Mouse (Mus musculus): ENCODE measurements around the gene 0610009B22Rik. TPM values are rescaled to one million over a fixed set of nuclear protein-coding genes. Genes with fewer than 3 reads are reported as not detected.

0610009B22Rik gene
- total and polyA plus RNA-seq, 3 experiments, result 34.6 to 68.5 (median 41.8) TPM

DNA sequence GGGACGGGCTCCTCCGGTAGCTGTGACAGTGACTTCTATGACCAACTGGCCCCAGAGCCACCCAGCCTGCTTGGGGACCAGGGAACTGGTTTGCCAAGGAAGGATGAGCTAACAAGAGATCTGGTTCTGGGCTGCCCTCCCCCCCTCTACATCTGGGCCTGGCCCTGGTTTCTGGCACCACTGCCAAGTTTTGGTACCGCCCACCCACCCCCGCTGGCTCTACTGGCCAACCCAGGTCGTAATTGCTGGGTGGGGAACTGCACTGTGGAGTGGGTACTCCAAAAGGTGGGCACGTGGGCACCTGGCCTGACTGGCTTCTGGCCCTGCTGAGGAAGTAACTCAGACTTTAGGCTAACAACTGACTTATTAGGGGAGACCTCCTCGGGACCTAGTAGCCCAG lies 47.9 kb downstream of the 0610009B22Rik start:
- DNase-seq (ENCODE audit: extremely low read depth), result no peak
- TF ChIP-seq CTCF (conservative IDR thresholded peaks at IDR 0.05 in 1 of 2, IDR thresholded peaks at IDR 0.05 in 1 of 2; ENCODE audit: low read depth in 2 of 2, low read length in 2 of 2), result no peak
- no peak for TF ChIP-seq RCOR1 (conservative IDR thresholded peaks at IDR 0.05; ENCODE audit: low read depth, low read length)
- no peak for TF ChIP-seq JUN (IDR thresholded peaks at IDR 0.05; ENCODE audit: insufficient read depth, low read depth, low read length)
- TF ChIP-seq ZC3H11A (IDR thresholded peaks at IDR 0.05; ENCODE audit: low read depth, low read length), result no peak
- TF ChIP-seq UBTF (IDR thresholded peaks at IDR 0.05; ENCODE audit: low read depth, low read length), result no peak
- TF ChIP-seq JUND (conservative IDR thresholded peaks at IDR 0.05; ENCODE audit: low read depth, low read length), result no peak
- TF ChIP-seq CHD2 (IDR thresholded peaks at IDR 0.05; ENCODE audit: low read length), result no peak; the same call in 1 of the 2 replicates
- no peak for TF ChIP-seq MAX (IDR thresholded peaks at IDR 0.05; ENCODE audit: low read length)
- TF ChIP-seq CHD1 (IDR thresholded peaks at IDR 0.05; ENCODE audit: low read depth, low read length), result no peak
- no peak for TF ChIP-seq HCFC1 (IDR thresholded peaks at IDR 0.05; ENCODE audit: low read depth, low read length)
- no peak for TF ChIP-seq MEF2A (IDR thresholded peaks at IDR 0.05; ENCODE audit: borderline replicate concordance, low read depth, low read length)
- TF ChIP-seq NRF1 (IDR thresholded peaks at IDR 0.05; ENCODE audit: low read depth, low read length), result no peak
- no peak for TF ChIP-seq GABPA (IDR thresholded peaks at IDR 0.05; ENCODE audit: insufficient replicate concordance, low read depth, low read length)
- TF ChIP-seq USF1 (IDR thresholded peaks at IDR 0.05; ENCODE audit: low read depth, low read length), result no peak
- TF ChIP-seq IRF4 (IDR thresholded peaks at IDR 0.05; ENCODE audit: low read depth, low read length), result no peak
- no peak for TF ChIP-seq POLR2A (IDR thresholded peaks at IDR 0.05; ENCODE audit: low read depth, low read length)
- no peak for TF ChIP-seq ETS1 (conservative IDR thresholded peaks at IDR 0.05; ENCODE audit: low read depth, low read length)
- Histone ChIP-seq H3K4me3 (replicated peaks in 1 of 3; ENCODE audit: low read depth in 2 of 3, low read length in 2 of 3, poor library complexity in 1 of 3) (no peak overlapping the region), H3K27ac (ENCODE audit: insufficient read depth, low read depth) (no peak overlapping the region), H3K36me3 (replicated peaks in 1 of 2; ENCODE audit: control insufficient read depth in 1 of 2, insufficient read depth in 1 of 2, low read length in 1 of 2) (peaks cover 15 to 47% of the 10 kb centered on the region in 2 experiments), H3K9ac (ENCODE audit: insufficient read depth, low read depth) (no peak overlapping the region), H3K9me3 (replicated peaks; ENCODE audit: low read length) (no peaks in the 10 kb centered on the region), H3K79me2 (replicated peaks; ENCODE audit: control insufficient read depth, extremely low read depth, insufficient read depth, poor library complexity, severe bottlenecking) (peaks cover 3% of the 10 kb centered on the region; the same call in 1 of the 2 replicates), H3K27me3 (replicated peaks) (no peaks in the 10 kb centered on the region), H3K4me2 (ENCODE audit: insufficient read depth, low read depth, poor library complexity, severe bottlenecking) (no peak overlapping the region), H3K4me1 (ENCODE audit: control insufficient read depth in 1 of 2, insufficient read depth in 2 of 2) (peaks cover 23 to 81% of the 10 kb centered on the region in 2 experiments)
- dilution Hi-C loops (cut with MboI; ENCODE audit: extremely low pct_ligation_motif_present, extremely low pct_unique_long_range_greater_than_20kb, low sequenced_read_pairs) (no loop called here), in situ Hi-C loops (cut with MboI; ENCODE audit: low pct_ligation_motif_present, low pct_unique_long_range_greater_than_20kb, low sequenced_read_pairs) (no loop called here)

DNA sequence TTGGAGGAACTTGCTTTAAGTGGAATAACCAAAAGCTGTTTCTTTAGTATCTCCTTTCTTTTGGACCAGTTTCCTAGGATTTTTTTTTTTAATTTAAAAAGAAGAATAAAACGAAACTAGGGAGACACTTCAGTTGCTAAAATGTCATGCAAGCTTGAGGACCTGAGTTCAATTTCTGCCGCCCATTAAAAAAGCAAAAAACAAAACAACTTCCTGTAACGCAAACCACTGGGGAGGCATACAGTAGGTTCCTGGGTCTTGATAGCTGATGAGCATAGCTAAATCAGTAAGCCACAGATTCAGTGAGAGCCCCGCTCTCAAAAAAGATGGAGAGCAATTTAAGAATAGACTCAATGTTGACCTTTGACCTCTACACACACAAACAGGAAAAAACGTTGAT lies 50.2 kb downstream of the 0610009B22Rik start:
- Histone ChIP-seq H3K9me3 (replicated peaks; ENCODE audit: low read length) (no peaks in the 10 kb centered on the region), H3K4me1 (ENCODE audit: control insufficient read depth in 1 of 2, insufficient read depth in 2 of 2) (peaks cover 7 to 77% of the 10 kb centered on the region in 2 experiments), H3K36me3 (replicated peaks in 1 of 2; ENCODE audit: control insufficient read depth in 1 of 2, insufficient read depth in 1 of 2, low read length in 1 of 2) (peaks cover 6 to 42% of the 10 kb centered on the region in 2 experiments), H3K27me3 (replicated peaks) (no peaks in the 10 kb centered on the region), H3K27ac (ENCODE audit: insufficient read depth, low read depth) (peak overlapping the region; percentile 79; the same call in 1 of the 2 replicates), H3K4me3 (replicated peaks in 1 of 3; ENCODE audit: low read depth in 2 of 3, low read length in 2 of 3, poor library complexity in 1 of 3) (peak overlapping the region in 1 of 3 experiments; percentile 42), H3K79me2 (replicated peaks; ENCODE audit: control insufficient read depth, extremely low read depth, insufficient read depth, poor library complexity, severe bottlenecking) (peaks cover 9% of the 10 kb centered on the region; the same call in 1 of the 2 replicates), H3K9ac (ENCODE audit: insufficient read depth, low read depth) (peak overlapping the region; percentile 33), H3K4me2 (ENCODE audit: insufficient read depth, low read depth, poor library complexity, severe bottlenecking) (peak overlapping the region; percentile 81)
- dilution Hi-C loops (cut with MboI; ENCODE audit: extremely low pct_ligation_motif_present, extremely low pct_unique_long_range_greater_than_20kb, low sequenced_read_pairs) (no loop called here), in situ Hi-C loops (cut with MboI; ENCODE audit: low pct_ligation_motif_present, low pct_unique_long_range_greater_than_20kb, low sequenced_read_pairs) (no loop called here)
- no peak for DNase-seq (ENCODE audit: extremely low read depth)
- no peak for TF ChIP-seq MAZ (IDR thresholded peaks at IDR 0.05; ENCODE audit: low read depth, low read length)
- TF ChIP-seq EP300 (IDR thresholded peaks at IDR 0.05; ENCODE audit: low read length), result no peak
- TF ChIP-seq MAFK (IDR thresholded peaks at IDR 0.05; ENCODE audit: insufficient replicate concordance, low read length), result no peak
- TF ChIP-seq HCFC1 (IDR thresholded peaks at IDR 0.05; ENCODE audit: low read depth, low read length), result no peak
- no peak for TF ChIP-seq POLR2A (IDR thresholded peaks at IDR 0.05; ENCODE audit: low read depth, low read length)
- TF ChIP-seq TBP (conservative IDR thresholded peaks at IDR 0.05; ENCODE audit: low read depth, low read length), result no peak
- no peak for TF ChIP-seq ELF1 (IDR thresholded peaks at IDR 0.05; ENCODE audit: low read depth, low read length)
- no peak for TF ChIP-seq RCOR1 (conservative IDR thresholded peaks at IDR 0.05; ENCODE audit: low read depth, low read length)
- TF ChIP-seq CHD2 (IDR thresholded peaks at IDR 0.05; ENCODE audit: low read length), result no peak
- no peak for TF ChIP-seq MXI1 (IDR thresholded peaks at IDR 0.05; ENCODE audit: low read depth, low read length)
- TF ChIP-seq USF2 (conservative IDR thresholded peaks at IDR 0.05; ENCODE audit: low read depth, low read length), result no peak
- no peak for TF ChIP-seq MAX (IDR thresholded peaks at IDR 0.05; ENCODE audit: low read length)
- no peak for TF ChIP-seq SIN3A (IDR thresholded peaks at IDR 0.05; ENCODE audit: low read length)
- no peak for TF ChIP-seq ZKSCAN1 (IDR thresholded peaks at IDR 0.05; ENCODE audit: borderline replicate concordance, low read depth, low read length)
- TF ChIP-seq RAD21 (IDR thresholded peaks at IDR 0.05; ENCODE audit: low read depth, low read length), result no peak
